Comparison of ENCODE assay signal across 11 mouse cellular contexts in genomic region chr6:90505906-90506305, GRCm38 (mm10). TPM values are rescaled to one million over a fixed set of nuclear protein-coding genes. Genes with fewer than 3 reads are reported as not detected.
DNase-seq lines count a peak whose midpoint lies in the region; ATAC-seq lines count a peak whose summit lies in the region.
"Had no signal": no experiment of that assay in that cellular context is flagged by ENCODE, and none has a peak within 500 bp of the region (broad histone marks: within the 10 kb centered on the region; RNA-seq: fewer than 3 reads in every experiment).

No protein-coding gene starts in this region.

- H3K36me3 ChIP-seq in embryonic facial prominence, embryonic 13.5 days, result no peaks in the 10 kb centered on the region
- H3K36me3 ChIP-seq in embryonic facial prominence, embryonic 10.5 days (replicated peaks), result no peaks in the 10 kb centered on the region
- no peaks in the 10 kb centered on the region for H3K36me3 ChIP-seq in liver, embryonic 16.5 days (ENCODE audit: control insufficient read depth, insufficient read depth)
- H3K36me3 ChIP-seq in liver, embryonic 11.5 days (ENCODE audit: control insufficient read depth, insufficient read depth, low read length), result no peaks in the 10 kb centered on the region
- no peaks in the 10 kb centered on the region for H3K36me3 ChIP-seq in hindbrain, embryonic 15.5 days

- peak overlapping the region; percentile 79 for H3K27ac ChIP-seq in embryonic facial prominence, embryonic 13.5 days
- no peak overlapping the region for H3K27ac ChIP-seq in embryonic facial prominence, embryonic 10.5 days (replicated peaks)
- H3K27ac ChIP-seq in liver, embryonic 16.5 days (ENCODE audit: low read length), result peak overlapping the region; percentile 31; the same call in 1 of the 2 replicates
- H3K27ac ChIP-seq in liver, embryonic 11.5 days (ENCODE audit: low read depth, low read length), result no peak overlapping the region
- peak overlapping the region; percentile 79 for H3K27ac ChIP-seq in hindbrain, embryonic 15.5 days (replicated peaks)

- 45% methylated on average over 6 of the region's 6 CpGs for WGBS in embryonic facial prominence, embryonic 13.5 days
- WGBS in embryonic facial prominence, embryonic 10.5 days, result 73% methylated on average over 6 of the region's 6 CpGs
- 44% methylated on average over 6 of the region's 6 CpGs for WGBS in liver, embryonic 16.5 days (ENCODE audit: insufficient replicate concordance)
- WGBS in liver, embryonic 11.5 days, result 65% methylated on average over 6 of the region's 6 CpGs
- 67% methylated on average over 6 of the region's 6 CpGs for WGBS in hindbrain, embryonic 15.5 days

- no peak overlapping the region for H3K4me3 ChIP-seq in embryonic facial prominence, embryonic 13.5 days
- H3K4me3 ChIP-seq in embryonic facial prominence, embryonic 10.5 days, result no peak overlapping the region
- no peak overlapping the region for H3K4me3 ChIP-seq in liver, embryonic 16.5 days (ENCODE audit: low read depth, low read length)
- no peak overlapping the region for H3K4me3 ChIP-seq in liver, embryonic 11.5 days (ENCODE audit: low read depth, low read length)
- H3K4me3 ChIP-seq in hindbrain, embryonic 15.5 days, result no peak overlapping the region

- DNase-seq in embryonic facial prominence, embryonic 10.5 days (ENCODE audit: low spot score), result no peak
- no peak for DNase-seq in liver, embryonic 11.5 days (ENCODE audit: low spot score)
- DNase-seq in lung, postnatal 10 days, result peak; percentile 78
- no peak for DNase-seq in c-Kit-positive CD71-positive TER-119-positive erythroid progenitor cells, embryonic 14.5 days (ENCODE audit: low spot score)
- no peak for DNase-seq in embryo, embryonic 10 days (ENCODE audit: low spot score)
- DNase-seq: cerebellum, postnatal 25 days; retina, postnatal 1 day; thymus, postnatal 14 days had no signal

- no peak overlapping the region for H3K9ac ChIP-seq in embryonic facial prominence, embryonic 13.5 days
- H3K9ac ChIP-seq in liver, embryonic 16.5 days (ENCODE audit: low read depth, low read length), result no peak overlapping the region
- no peak overlapping the region for H3K9ac ChIP-seq in liver, embryonic 11.5 days (ENCODE audit: low read depth, low read length)
- H3K9ac ChIP-seq in hindbrain, embryonic 15.5 days, result no peak overlapping the region

- H3K4me2 ChIP-seq in embryonic facial prominence, embryonic 13.5 days, result no peak overlapping the region
- H3K4me2 ChIP-seq in liver, embryonic 16.5 days (ENCODE audit: low read depth, low read length), result no peak overlapping the region
- H3K4me2 ChIP-seq in liver, embryonic 11.5 days, result no peak overlapping the region
- H3K4me2 ChIP-seq in hindbrain, embryonic 15.5 days, result no peak overlapping the region

- no peaks in the 10 kb centered on the region for H3K27me3 ChIP-seq in embryonic facial prominence, embryonic 13.5 days
- H3K27me3 ChIP-seq in embryonic facial prominence, embryonic 10.5 days (replicated peaks; ENCODE audit: low read depth, poor library complexity, severe bottlenecking), result no peaks in the 10 kb centered on the region
- H3K27me3 ChIP-seq in liver, embryonic 16.5 days (ENCODE audit: control insufficient read depth, insufficient read depth, low read depth, low read length), result no peaks in the 10 kb centered on the region
- H3K27me3 ChIP-seq in liver, embryonic 11.5 days (replicated peaks; ENCODE audit: control insufficient read depth, insufficient read depth, low read length), result no peaks in the 10 kb centered on the region
- H3K27me3 ChIP-seq in hindbrain, embryonic 15.5 days, result no peaks in the 10 kb centered on the region

- H3K9me3 ChIP-seq in embryonic facial prominence, embryonic 13.5 days, result no peaks in the 10 kb centered on the region
- 0 out of 2 replicates have a peak, but pooled peaks cover 3% of the 10 kb centered on the region for H3K9me3 ChIP-seq in embryonic facial prominence, embryonic 10.5 days
- H3K9me3 ChIP-seq in liver, embryonic 16.5 days (replicated peaks; ENCODE audit: control insufficient read depth, low read length), result no peaks in the 10 kb centered on the region
- no peaks in the 10 kb centered on the region for H3K9me3 ChIP-seq in liver, embryonic 11.5 days (ENCODE audit: control insufficient read depth, low read length)
- no peaks in the 10 kb centered on the region for H3K9me3 ChIP-seq in hindbrain, embryonic 15.5 days

- no peak for ATAC-seq in embryonic facial prominence, embryonic 13.5 days (ENCODE audit: insufficient number of reproducible peaks, insufficient read depth, low FRiP score, low TSS enrichment, low read depth)
- no peak for ATAC-seq in liver, embryonic 16.5 days (ENCODE audit: low read depth)
- ATAC-seq in liver, embryonic 11.5 days (replicated peaks; ENCODE audit: low FRiP score), result no peak
- ATAC-seq in hindbrain, embryonic 15.5 days (ENCODE audit: low FRiP score, low read depth), result no peak

- peaks cover 33% of the 10 kb centered on the region for H3K4me1 ChIP-seq in embryonic facial prominence, embryonic 13.5 days
- H3K4me1 ChIP-seq in embryonic facial prominence, embryonic 10.5 days, result peaks cover 33% of the 10 kb centered on the region
- peaks cover 4% of the 10 kb centered on the region for H3K4me1 ChIP-seq in liver, embryonic 16.5 days (ENCODE audit: control insufficient read depth, low read depth, low read length)
- peaks cover 5% of the 10 kb centered on the region for H3K4me1 ChIP-seq in liver, embryonic 11.5 days (replicated peaks; ENCODE audit: control insufficient read depth, insufficient read depth, low read length)
- H3K4me1 ChIP-seq in hindbrain, embryonic 15.5 days (replicated peaks), result peaks cover 28% of the 10 kb centered on the region

RNA-seq across cellular contexts. Expression of gene Aldh1l1, which starts 19.7 kb away (rescaled TPM):
- 1.6 and 1.9 TPM in 2 replicates for polyA plus RNA-seq in embryonic facial prominence, embryonic 13.5 days (2015; fragmentation: Nextera tagmentation; extraction: Ambion mirVana)
- 1.5 and 2.1 TPM in 2 replicates for polyA plus RNA-seq in embryonic facial prominence, embryonic 10.5 days (2016; fragmentation: Nextera tagmentation; extraction: Ambion mirVana)
- 35.9 and 48.3 TPM in 2 replicates for polyA plus RNA-seq in liver, embryonic 16.5 days (2015; fragmentation: Nextera tagmentation; extraction: Ambion mirVana)
- 6.5 and 6.6 TPM in 2 replicates for polyA plus RNA-seq in liver, embryonic 11.5 days (2014; fragmentation: Nextera tagmentation; extraction: Ambion mirVana)
- polyA plus RNA-seq in hindbrain, embryonic 15.5 days (2015; fragmentation: Nextera tagmentation; extraction: Ambion mirVana), result 65.8 and 81.7 TPM in 2 replicates

RNA-seq across cellular contexts. Expression of gene Klf15, which starts 43.5 kb away (rescaled TPM):
- polyA plus RNA-seq in embryonic facial prominence, embryonic 13.5 days (2015; fragmentation: Nextera tagmentation; extraction: Ambion mirVana), result 7.5 and 7.8 TPM in 2 replicates
- 6.4 and 7.5 TPM in 2 replicates for polyA plus RNA-seq in embryonic facial prominence, embryonic 10.5 days (2016; fragmentation: Nextera tagmentation; extraction: Ambion mirVana)
- 21.7 and 25.8 TPM in 2 replicates for polyA plus RNA-seq in liver, embryonic 16.5 days (2015; fragmentation: Nextera tagmentation; extraction: Ambion mirVana)
- 10.6 and 12.3 TPM in 2 replicates for polyA plus RNA-seq in liver, embryonic 11.5 days (2014; fragmentation: Nextera tagmentation; extraction: Ambion mirVana)
- 17.3 and 20.0 TPM in 2 replicates for polyA plus RNA-seq in hindbrain, embryonic 15.5 days (2015; fragmentation: Nextera tagmentation; extraction: Ambion mirVana)

Comparison
In these comparisons a context has a peak if more than half of its experiments do, and no peak if none do; other contexts are left out.
1. H3K27ac ChIP-seq: peak in embryonic facial prominence, embryonic 13.5 days (single experiment), liver, embryonic 16.5 days (single experiment) and hindbrain, embryonic 15.5 days (single experiment); none in embryonic facial prominence, embryonic 10.5 days (single experiment) and liver, embryonic 11.5 days (single experiment).